9 mouse cellular contexts compared by ENCODE assay signal in the genomic region with DNA sequence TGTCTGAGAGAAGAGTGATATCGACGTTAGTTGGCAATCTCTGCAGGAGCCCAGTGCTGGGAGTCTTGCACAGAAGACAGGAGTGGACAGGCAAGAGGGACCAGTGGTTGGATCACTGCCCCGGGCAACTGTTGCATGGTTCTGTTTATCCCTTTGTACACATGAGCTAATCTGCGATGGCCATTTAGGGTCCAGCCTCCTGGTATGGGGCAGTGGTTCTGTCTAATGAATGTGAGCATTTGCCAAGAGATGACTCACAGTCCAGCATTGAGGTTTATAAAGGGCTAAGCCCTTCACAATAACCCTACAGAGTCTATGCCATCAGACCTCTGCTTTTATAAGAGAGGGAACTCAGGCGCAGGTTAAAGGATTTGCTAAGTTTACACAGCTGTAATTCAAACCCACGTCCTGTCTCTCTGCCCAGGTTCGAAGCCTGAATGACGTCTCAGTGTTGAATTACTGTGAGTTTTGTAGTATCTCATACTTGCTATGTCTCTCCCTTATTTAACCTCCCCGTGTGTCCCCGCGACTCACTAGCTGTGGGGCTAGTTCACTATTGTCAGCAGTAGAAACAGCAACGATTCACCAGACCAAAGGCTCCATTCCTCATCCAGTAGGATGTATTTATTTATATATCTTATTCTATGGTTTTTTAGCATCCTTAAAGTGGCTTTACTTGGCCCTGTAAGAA. TPM values are rescaled to one million over a fixed set of nuclear protein-coding genes. Genes with fewer than 3 reads are reported as not detected.
A peak's percentile ranks its signal among the peaks of the same experiment; 100 is the strongest.
DNase-seq lines count a peak whose midpoint lies in the region; ATAC-seq and TF ChIP-seq lines count a peak whose summit lies in the region.
"Had no signal": no experiment of that assay in that cellular context is flagged by ENCODE, and none has a peak within 500 bp of the region (broad histone marks: within the 10 kb centered on the region; RNA-seq: fewer than 3 reads in every experiment).

No protein-coding gene starts in this region.

- H3K4me3 ChIP-seq in heart, embryonic 16.5 days (ENCODE audit: low read length): no peak overlapping the region
- no peak overlapping the region for H3K4me3 ChIP-seq in heart, embryonic 12.5 days
- no peak overlapping the region for H3K4me3 ChIP-seq in cortical plate, adult 2 months (ENCODE audit: insufficient read depth, low read length)
- no peak overlapping the region for H3K4me3 ChIP-seq in limb, embryonic 13.5 days
- H3K4me3 ChIP-seq: erythroblast, embryonic 14.5 days had no signal

- intact Hi-C loops in left cerebral cortex, postnatal 14 days (cut with DNase I): loop anchor here (2.0 to 5.0 kb wide), 3 partner anchors 35 to 360 kb away; no protein-coding TSS in a partner anchor

- 64% methylated on average over 12 of the region's 12 CpGs for WGBS in heart, embryonic 16.5 days
- WGBS in heart, embryonic 12.5 days: 64% methylated on average over 12 of the region's 12 CpGs
- WGBS in limb, embryonic 13.5 days: 62% methylated on average over 12 of the region's 12 CpGs

- H3K9me3 ChIP-seq in heart, embryonic 16.5 days (replicated peaks; ENCODE audit: control insufficient read depth, low read length): no peaks in the 10 kb centered on the region
- H3K9me3 ChIP-seq in heart, embryonic 12.5 days (replicated peaks): 0 out of 2 replicates have a peak, but pooled peaks cover 3% of the 10 kb centered on the region
- no peaks in the 10 kb centered on the region for H3K9me3 ChIP-seq in limb, embryonic 13.5 days

- no peak for TF ChIP-seq CTCF in cortical plate, adult 2 months (IDR thresholded peaks at IDR 0.05; ENCODE audit: extremely low read depth, insufficient read depth, low read length)

- H3K4me1 ChIP-seq in heart, embryonic 16.5 days (ENCODE audit: control insufficient read depth, insufficient read depth, low read length): no peaks in the 10 kb centered on the region
- H3K4me1 ChIP-seq in heart, embryonic 12.5 days (replicated peaks): peaks cover 5% of the 10 kb centered on the region; the same call in 1 of the 2 replicates
- peaks cover 2% of the 10 kb centered on the region for H3K4me1 ChIP-seq in cortical plate, adult 2 months (ENCODE audit: control insufficient read depth, insufficient read depth, low read length)
- peaks cover 17% of the 10 kb centered on the region for H3K4me1 ChIP-seq in limb, embryonic 13.5 days

- no peak overlapping the region for H3K4me2 ChIP-seq in heart, embryonic 16.5 days (ENCODE audit: low read depth, low read length)
- no peak overlapping the region for H3K4me2 ChIP-seq in heart, embryonic 12.5 days
- no peak overlapping the region; the same call in 1 of the 2 replicates for H3K4me2 ChIP-seq in limb, embryonic 13.5 days (replicated peaks)

- H3K27ac ChIP-seq in heart, embryonic 16.5 days (ENCODE audit: low read length): 0 out of 2 replicates have a peak overlapping the region, but pooled peaks have one; percentile 15
- H3K27ac ChIP-seq in heart, embryonic 12.5 days (ENCODE audit: poor library complexity, severe bottlenecking): no peak overlapping the region
- peak overlapping the region; percentile 32 for H3K27ac ChIP-seq in cortical plate, adult 2 months (ENCODE audit: insufficient read depth, low read length)
- H3K27ac ChIP-seq in limb, embryonic 13.5 days: peak overlapping the region; percentile 6; the same call in 1 of the 2 replicates

- peak; percentile 77 for DNase-seq in NIH3T3 (ENCODE audit: low read depth)
- no peak for DNase-seq in frontal cortex, adult 2 months (ENCODE audit: extremely low spot score in 1 of 2, low spot score in 1 of 2)
- DNase-seq in left cerebral cortex, postnatal 14 days (ENCODE audit: low spot score in 2 of 2): no peak

- no peak; the same call in 1 of the 2 replicates for ATAC-seq in heart, embryonic 16.5 days (replicated peaks; ENCODE audit: extremely low read depth, insufficient read depth, low FRiP score)
- ATAC-seq in heart, embryonic 12.5 days (ENCODE audit: insufficient number of reproducible peaks, low FRiP score): no peak
- ATAC-seq in limb, embryonic 13.5 days (ENCODE audit: low FRiP score, low read depth): no peak; the same call in 1 of the 2 replicates
- no peak for ATAC-seq in activated CD4-positive, CD25-positive, alpha-beta regulatory T cell, adult 4 months

- no peak overlapping the region for H3K9ac ChIP-seq in heart, embryonic 16.5 days (ENCODE audit: low read length)
- H3K9ac ChIP-seq in heart, embryonic 12.5 days: no peak overlapping the region
- no peak overlapping the region for H3K9ac ChIP-seq in limb, embryonic 13.5 days

- TF ChIP-seq POLR2A in cortical plate, adult 2 months (IDR thresholded peaks at IDR 0.05; ENCODE audit: extremely low read depth, insufficient read depth, low read length): no peak

- H3K36me3 ChIP-seq in heart, embryonic 16.5 days (ENCODE audit: control insufficient read depth, insufficient read depth): no peaks in the 10 kb centered on the region
- H3K36me3 ChIP-seq in heart, embryonic 12.5 days: no peaks in the 10 kb centered on the region
- H3K36me3 ChIP-seq in limb, embryonic 13.5 days: no peaks in the 10 kb centered on the region

- H3K27me3 ChIP-seq in heart, embryonic 16.5 days (ENCODE audit: control insufficient read depth, insufficient read depth, low read length): no peaks in the 10 kb centered on the region
- no peaks in the 10 kb centered on the region for H3K27me3 ChIP-seq in heart, embryonic 12.5 days (replicated peaks)
- H3K27me3 ChIP-seq in limb, embryonic 13.5 days: no peaks in the 10 kb centered on the region

RNA-seq across cellular contexts. Expression of a gene that starts 37.4 kb away (rescaled TPM):
- 4.0 and 5.1 TPM in 2 replicates for polyA plus RNA-seq in heart, embryonic 16.5 days (2015; fragmentation: Nextera tagmentation; extraction: Ambion mirVana)
- 8.5 and 8.7 TPM in 2 replicates for polyA plus RNA-seq in heart, embryonic 12.5 days (2016; fragmentation: Nextera tagmentation; extraction: Ambion mirVana)
- polyA plus RNA-seq in cortical plate, adult 2 months (2012; rRNA removed): 100 and 104 TPM in 2 replicates
- polyA plus RNA-seq in limb, embryonic 13.5 days (2015; fragmentation: Nextera tagmentation; extraction: Ambion mirVana): 8.6 and 9.1 TPM in 2 replicates
- polyA plus RNA-seq in activated CD4-positive, CD25-positive, alpha-beta regulatory T cell, adult 4 months (2017; shearing (Covaris generic)): not detected
- 46.6 and 51.3 TPM in 2 replicates for polyA plus RNA-seq in frontal cortex, adult 2 months (2012; rRNA removed)
- total RNA-seq in left cerebral cortex, postnatal 14 days (2021): 100 to 1,000 TPM in 1 of 2 experiments, 10 to 100 TPM in 1; 97.0 to 106 TPM
- polyA plus RNA-seq: erythroblast, embryonic 14.5 days had no signal
